Mouse (Mus musculus) intestine, postnatal 0 days (tissue): ENCODE results near the gene Nsg1. TPM values are rescaled to one million over a fixed set of nuclear protein-coding genes. Genes with fewer than 3 reads are reported as not detected.

ENCODE experiments used
- ATAC-seq: fragments of 200-750 bp; cut with Nextera tagmentation; 2 replicates; pipeline ENCODE4 v1.8.0; 2017; ENCODE audit warnings: mild to moderate bottlenecking, moderate TSS enrichment, moderate library complexity
- H3K27ac ChIP-seq: fragments of 300-500 bp; sonication (generic); 2 replicates; pipeline ENCODE4 v1.5.1; 2014; ENCODE audit warnings: mild to moderate bottlenecking, low read depth, low read length, moderate library complexity
- H3K27me3 ChIP-seq: fragments of 300-500 bp; sonication (generic); replicated peaks from 2 replicates; pipeline ENCODE4 v1.6.1; 2014; ENCODE audit warnings: low read length, mixed read lengths; ENCODE audit not compliant: control insufficient read depth, insufficient read depth
- H3K36me3 ChIP-seq: fragments of 300-500 bp; sonication (generic); 2 replicates; pipeline ENCODE4 v1.6.1; 2014; ENCODE audit warnings: mild to moderate bottlenecking, moderate library complexity; ENCODE audit not compliant: control insufficient read depth, insufficient read depth
- H3K4me1 ChIP-seq: fragments of 300-500 bp; sonication (generic); replicated peaks from 2 replicates; pipeline ENCODE4 v1.6.1; 2014; ENCODE audit warnings: antibody characterized with exemption, low read length, mixed read lengths; ENCODE audit not compliant: control insufficient read depth, insufficient read depth
- H3K4me2 ChIP-seq: fragments of 300-500 bp; sonication (generic); replicated peaks from 2 replicates; pipeline ENCODE4 v1.6.1; 2014; ENCODE audit warnings: low read depth, mild to moderate bottlenecking, moderate library complexity
- H3K4me3 ChIP-seq: fragments of 300-500 bp; sonication (generic); 2 replicates; pipeline ENCODE4 v1.5.1; 2014; ENCODE audit warnings: low read depth, low read length
- H3K9ac ChIP-seq: fragments of 300-500 bp; sonication (generic); 2 replicates; pipeline ENCODE4 v1.6.1; 2014; ENCODE audit warnings: mild to moderate bottlenecking, low read depth, low read length
- H3K9me3 ChIP-seq: fragments of 300-500 bp; sonication (generic); 2 replicates; pipeline ENCODE4 v1.6.1; 2016; ENCODE audit warnings: mixed run types; ENCODE audit not compliant: control insufficient read depth
- CTCF ChIP-seq: sonication (generic); IDR thresholded peaks from 2 replicates; pipeline ENCODE4 v1.5.1; 2016; ENCODE audit warnings: low read depth, mild to moderate bottlenecking, control low read depth, antibody characterized with exemption, moderate library complexity
- WGBS: fragments of 180-500 bp; shearing (Covaris S2); extraction: QIAGEN DNeasy Blood & Tissue Kit; methylation state at CpG from one replicate; pipeline ENCODE4 v1.1.7; 2014; 5-methylcytosine and 5-hydroxymethylcytosine counted together
- polyA plus RNA-seq: library from polyadenylated mRNA; unstranded; fragments of >200 nt; fragmentation: Nextera tagmentation; extraction: Ambion mirVana; gene quantifications from 2 replicates; pipeline ENCODE4 v1.2.1, GENCODE M21; 2015

The Nsg1 gene
- polyA plus RNA-seq, 1 experiment from 2014 or later = 28.7 TPM

- Histone ChIP-seq H3K9ac (no peak overlapping the region), H3K27me3 (no peaks in the 10 kb centered on the region; the same call in 1 of the 2 replicates), H3K4me3 (no peak overlapping the region), H3K27ac (no peak overlapping the region), H3K9me3 (no peaks in the 10 kb centered on the region), H3K4me2 (no peak overlapping the region), H3K4me1 (no peaks in the 10 kb centered on the region), H3K36me3 (no peaks in the 10 kb centered on the region)
- no peak for ATAC-seq
- 41% methylated on average over 5 of the region's 5 CpGs for WGBS
- TF ChIP-seq CTCF = no peak
Measured at GRCm38 (mm10) chr5:38173766-38174165, 14.1 kb upstream of the Nsg1 start.

- no peak overlapping the region for H3K4me3 ChIP-seq
- no peaks in the 10 kb centered on the region for H3K4me1 ChIP-seq
- H3K4me2 ChIP-seq = no peak overlapping the region
- no peaks in the 10 kb centered on the region; the same call in 1 of the 2 replicates for H3K27me3 ChIP-seq
- H3K36me3 ChIP-seq = no peaks in the 10 kb centered on the region
- no peak overlapping the region for H3K27ac ChIP-seq
- TF ChIP-seq CTCF = no peak
- 42% methylated on average over 11 of the region's 11 CpGs for WGBS
- H3K9me3 ChIP-seq = no peaks in the 10 kb centered on the region
- H3K9ac ChIP-seq = no peak overlapping the region
- no peak for ATAC-seq
Measured at GRCm38 (mm10) chr5:38168497-38168896, 8.8 kb upstream of the Nsg1 start.

DNA sequence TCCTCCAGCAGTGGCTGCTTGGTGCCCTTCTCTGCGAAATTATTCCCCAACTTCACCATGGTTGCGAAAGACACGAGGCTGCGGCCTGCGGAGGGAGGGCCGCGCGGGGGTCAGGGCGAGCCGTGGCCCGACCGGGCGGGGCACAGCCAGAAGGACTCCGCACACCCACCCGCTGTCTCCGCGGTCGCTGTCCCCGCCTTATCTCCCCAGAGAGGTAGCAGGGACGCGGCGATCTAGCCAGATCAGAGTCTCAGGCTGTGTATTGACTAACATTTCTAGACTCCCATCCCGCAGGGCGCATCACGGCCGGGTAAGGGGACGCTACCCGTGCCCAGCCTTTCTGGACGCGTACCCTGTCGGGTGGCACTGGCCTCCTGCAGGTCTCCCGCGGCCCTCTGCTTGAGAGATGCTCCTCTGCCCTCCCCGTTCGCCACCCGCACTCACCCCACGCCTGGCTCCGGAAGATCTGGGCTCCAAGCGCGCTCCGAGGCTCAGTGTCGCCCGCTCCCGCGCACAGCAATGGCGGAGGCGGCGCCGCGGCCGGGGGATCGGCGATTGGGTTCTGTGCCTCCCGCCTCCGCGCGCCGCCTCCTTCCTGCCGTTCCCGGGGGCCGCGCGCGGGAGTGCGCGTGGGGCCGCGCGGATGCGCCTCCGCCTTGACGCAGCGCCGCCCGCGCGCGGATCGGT, 617 bp downstream of the Nsg1 start:
- Histone ChIP-seq H3K4me2 (peak overlapping the region; percentile 81), H3K9me3 (no peaks in the 10 kb centered on the region), H3K4me1 (no peaks in the 10 kb centered on the region), H3K27me3 (peaks cover 31% of the 10 kb centered on the region), H3K4me3 (peak overlapping the region; percentile 61), H3K27ac (no peak overlapping the region), H3K36me3 (peaks cover 5% of the 10 kb centered on the region; the same call in 1 of the 2 replicates), H3K9ac (peak overlapping the region; percentile 40)
- 0 out of 2 replicates have a peak, but pooled peaks have one; percentile 37 for ATAC-seq
- under 1% methylated on average over 74 of the region's 79 CpGs for WGBS
- TF ChIP-seq CTCF = no peak

DNA sequence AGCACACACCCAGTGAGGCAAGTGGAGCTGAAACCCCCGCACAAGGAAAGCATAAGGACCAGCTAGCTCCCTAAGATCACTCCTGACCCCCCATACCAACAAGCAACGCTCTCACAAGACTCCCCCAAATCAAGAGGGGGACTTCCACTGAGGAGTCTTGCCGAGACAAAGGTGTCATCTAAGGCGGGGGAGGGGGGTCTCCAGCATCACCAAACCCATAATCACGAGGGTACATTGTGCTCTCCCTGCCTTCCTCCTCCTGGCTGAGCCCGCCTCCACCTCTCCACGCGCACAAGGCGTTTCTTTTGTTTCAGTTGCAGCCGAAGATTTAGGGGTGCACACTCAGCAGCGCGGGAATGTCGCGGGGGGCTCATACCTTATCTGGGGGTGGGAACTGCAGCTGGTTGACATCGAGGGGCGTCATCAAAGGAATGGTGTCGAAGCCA, 1.2 kb downstream of the Nsg1 start:
- peak overlapping the region; percentile 61 for H3K4me3 ChIP-seq
- H3K36me3 ChIP-seq = peaks cover 5% of the 10 kb centered on the region; the same call in 1 of the 2 replicates
- ATAC-seq = no peak
- H3K9me3 ChIP-seq = no peaks in the 10 kb centered on the region
- no peak overlapping the region for H3K27ac ChIP-seq
- H3K9ac ChIP-seq = peak overlapping the region; percentile 40; the same call in 1 of the 2 replicates
- H3K4me2 ChIP-seq = peak overlapping the region; percentile 81
- 9% methylated on average over 17 of the region's 17 CpGs for WGBS
- peaks cover 31% of the 10 kb centered on the region for H3K27me3 ChIP-seq
- no peak for TF ChIP-seq CTCF
- H3K4me1 ChIP-seq = no peaks in the 10 kb centered on the region

GRCm38 (mm10) chr5:38157481-38158020, 2.2 kb downstream of the Nsg1 start:
- no peak overlapping the region for H3K9ac ChIP-seq
- no peak overlapping the region for H3K27ac ChIP-seq
- no peak for ATAC-seq
- no peak overlapping the region for H3K4me3 ChIP-seq
- peak overlapping the region; percentile 81; the same call in 1 of the 2 replicates for H3K4me2 ChIP-seq
- no peaks in the 10 kb centered on the region for H3K9me3 ChIP-seq
- peaks cover 5% of the 10 kb centered on the region for H3K36me3 ChIP-seq
- H3K4me1 ChIP-seq = no peaks in the 10 kb centered on the region
- 72% methylated on average over 9 of the region's 9 CpGs for WGBS
- H3K27me3 ChIP-seq = peaks cover 31% of the 10 kb centered on the region
- no peak for TF ChIP-seq CTCF

DNA sequence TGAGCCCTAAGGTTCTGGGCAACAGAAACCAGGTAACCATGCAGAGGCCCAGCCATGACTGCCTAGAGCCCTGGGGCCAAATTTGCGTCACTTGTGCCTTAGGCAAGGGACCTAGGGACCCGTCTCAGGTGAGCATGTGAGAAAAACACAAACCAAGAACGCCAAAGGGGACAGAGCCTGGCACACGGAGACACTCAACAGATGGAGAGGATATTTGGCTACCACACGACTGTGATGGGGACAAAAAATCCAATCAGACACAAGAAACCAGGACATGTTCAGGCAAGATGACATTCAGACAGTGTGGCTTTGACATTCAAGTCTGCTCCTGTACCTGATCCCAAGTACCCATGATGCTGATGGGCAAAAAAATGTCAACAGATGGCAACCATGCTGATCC, 6.1 kb downstream of the Nsg1 start:
- no peak overlapping the region for H3K4me3 ChIP-seq
- H3K27me3 ChIP-seq = peaks cover 5% of the 10 kb centered on the region; the same call in 1 of the 2 replicates
- no peak overlapping the region for H3K27ac ChIP-seq
- 93% methylated on average over 5 of the region's 5 CpGs for WGBS
- no peaks in the 10 kb centered on the region for H3K4me1 ChIP-seq
- TF ChIP-seq CTCF = no peak
- H3K9ac ChIP-seq = no peak overlapping the region
- H3K4me2 ChIP-seq = no peak overlapping the region
- peaks cover 5% of the 10 kb centered on the region for H3K36me3 ChIP-seq
- no peak for ATAC-seq
- no peaks in the 10 kb centered on the region for H3K9me3 ChIP-seq
